Mouse (Mus musculus): ENCODE results near the gene Fstl1.

GRCm38 (mm10) chr16:37879750-37880419 lies 103.2 kb downstream of the Fstl1 start:
- no peak for TF ChIP-seq CTCF (IDR thresholded peaks at IDR 0.05; ENCODE audit: low read depth, low read length)
- TF ChIP-seq POLR2A (IDR thresholded peaks at IDR 0.05; ENCODE audit: borderline replicate concordance, low read depth, low read length): no peak

Data from bone marrow macrophage, adult 2 months (primary cell).